Mouse (Mus musculus) ES-Bruce4 (cell line): ENCODE results near the gene Prdx2.

Experiments used
- CTCF ChIP-seq: IDR thresholded peaks from one replicate; pipeline ENCODE4 v1.8.1; 2011; ENCODE audit warnings: low read depth, low read length
- EP300 ChIP-seq: IDR thresholded peaks from 2 replicates; pipeline ENCODE4 v1.6.1; 2011; ENCODE audit warnings: low read depth, low read length; ENCODE audit not compliant: insufficient read depth
- POLR2A ChIP-seq: IDR thresholded peaks from one replicate; pipeline ENCODE4 v1.8.1; 2011; ENCODE audit warnings: low read length; ENCODE audit not compliant: insufficient read depth

- TF ChIP-seq CTCF: no peak
- no peak for TF ChIP-seq POLR2A
- TF ChIP-seq EP300: no peak
These were observed 31.5 kb upstream of the Prdx2 start for GRCm38 (mm10) chr8:84937620-84938485.
